Mouse (Mus musculus) neural tube, embryonic 15.5 days (tissue): Measurements from ENCODE around the gene Tmem269. TPM values are rescaled to one million over a fixed set of nuclear protein-coding genes. Genes with fewer than 3 reads are reported as not detected.

ENCODE experiments used
- ATAC-seq: fragments of 200-750 bp; cut with Nextera tagmentation; 2 replicates; pipeline ENCODE4 v1.8.0; 2017; ENCODE audit warnings: mild to moderate bottlenecking, moderate TSS enrichment, moderate library complexity; ENCODE audit not compliant: low FRiP score
- H3K27ac ChIP-seq: fragments of 300-500 bp; sonication (generic); replicated peaks from 2 replicates; pipeline ENCODE4 v1.5.1; 2015; ENCODE audit warnings: mild to moderate bottlenecking, inconsistent platforms
- H3K27me3 ChIP-seq: fragments of 300-500 bp; sonication (generic); replicated peaks from 2 replicates; pipeline ENCODE4 v1.6.1; 2015; ENCODE audit warnings: inconsistent platforms
- H3K36me3 ChIP-seq: fragments of 300-500 bp; sonication (generic); 2 replicates; pipeline ENCODE4 v1.6.1; 2015; ENCODE audit warnings: inconsistent platforms
- H3K4me1 ChIP-seq: fragments of 300-500 bp; sonication (generic); 2 replicates; pipeline ENCODE4 v1.6.1; 2015; ENCODE audit warnings: inconsistent platforms
- H3K4me2 ChIP-seq: fragments of 300-500 bp; sonication (generic); 2 replicates; pipeline ENCODE4 v1.6.1; 2015; ENCODE audit warnings: inconsistent platforms, mild to moderate bottlenecking, moderate library complexity
- H3K4me3 ChIP-seq: fragments of 300-500 bp; sonication (generic); replicated peaks from 2 replicates; pipeline ENCODE4 v1.5.1; 2015; ENCODE audit warnings: mild to moderate bottlenecking, inconsistent platforms
- H3K9ac ChIP-seq: fragments of 300-500 bp; sonication (generic); replicated peaks from 2 replicates; pipeline ENCODE4 v1.6.1; 2015; ENCODE audit warnings: mild to moderate bottlenecking, inconsistent platforms
- H3K9me3 ChIP-seq: fragments of 300-500 bp; sonication (generic); replicated peaks from 2 replicates; pipeline ENCODE4 v1.6.1; 2016; ENCODE audit warnings: inconsistent platforms
- WGBS: fragments of 180-500 bp; shearing (Covaris S2); methylation state at CpG from one replicate; pipeline ENCODE4 v1.1.7; 2015; ENCODE audit warnings: mixed read lengths; 5-methylcytosine and 5-hydroxymethylcytosine counted together
- polyA plus RNA-seq: library from polyadenylated mRNA; unstranded; fragments of >200 nt; fragmentation: Nextera tagmentation; extraction: Ambion mirVana; gene quantifications from 2 replicates; pipeline ENCODE4 v1.2.1, GENCODE M21; 2015

The Tmem269 gene
- polyA plus RNA-seq, 1 experiment from 2014 or later: 0.29 TPM

DNA sequence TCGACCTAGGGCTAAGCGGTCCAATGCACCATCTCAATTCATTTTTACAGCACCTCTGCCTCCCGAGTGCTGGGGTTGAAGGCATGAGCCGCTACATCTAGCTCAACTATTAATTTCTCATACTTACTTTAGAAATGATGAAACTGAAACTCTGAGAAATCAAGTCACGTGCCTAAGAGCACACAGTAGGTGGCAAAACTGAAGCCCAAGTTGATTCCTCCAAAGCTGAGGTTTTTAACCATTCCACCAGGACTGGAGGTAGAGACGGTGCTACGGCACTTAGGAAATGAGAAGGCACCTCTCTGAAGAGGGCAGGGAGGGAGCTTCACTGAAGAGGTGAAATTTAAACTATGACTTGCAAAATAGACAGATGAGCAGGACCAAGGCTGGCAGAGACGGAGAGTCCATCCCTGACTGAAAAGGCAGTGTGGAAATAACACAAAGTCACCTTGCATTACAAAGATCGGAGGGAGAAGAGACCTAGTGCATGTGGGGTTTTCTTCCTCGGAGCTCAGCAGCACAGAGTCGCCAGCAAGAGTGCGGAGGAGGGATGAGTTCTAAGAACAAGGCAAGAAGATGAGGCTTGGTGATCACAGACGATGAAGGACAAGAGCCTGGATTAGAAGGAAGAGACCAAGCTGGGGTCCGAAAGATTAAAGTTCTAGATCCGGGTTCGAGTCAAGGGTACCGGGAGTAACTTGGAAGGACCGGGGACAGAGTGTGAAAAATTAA is 44.9 kb downstream of the Tmem269 start:
- 39% methylated on average over 18 of the region's 18 CpGs for WGBS
- peak overlapping the region; percentile 80 for H3K4me2 ChIP-seq
- H3K4me3 ChIP-seq: peak overlapping the region; percentile 83
- ATAC-seq: no peak
- H3K36me3 ChIP-seq: peaks cover 19% of the 10 kb centered on the region
- peak overlapping the region; percentile 87 for H3K9ac ChIP-seq
- H3K27me3 ChIP-seq: no peaks in the 10 kb centered on the region
- H3K9me3 ChIP-seq: no peaks in the 10 kb centered on the region
- H3K4me1 ChIP-seq: peaks cover 16% of the 10 kb centered on the region
- H3K27ac ChIP-seq: peak overlapping the region; percentile 80

DNA sequence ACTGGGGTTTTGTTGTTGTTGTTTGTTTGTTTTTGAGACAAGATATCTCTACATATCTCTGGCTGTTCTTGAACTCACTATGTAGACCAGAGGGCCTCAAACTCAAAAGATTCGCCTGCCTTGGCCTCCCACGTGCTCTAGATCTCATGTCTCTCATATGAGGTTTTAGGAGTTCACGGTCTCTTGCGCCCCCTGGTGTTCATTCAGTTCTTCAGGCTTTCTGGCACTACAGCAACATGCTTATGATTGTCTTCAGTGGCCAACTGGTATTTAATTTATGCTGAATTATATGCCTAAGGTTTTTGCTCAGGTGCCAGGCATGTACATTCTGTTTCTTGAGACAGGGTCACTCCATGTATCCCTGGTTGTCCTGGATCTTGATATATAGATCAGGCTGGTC is 50.4 kb downstream of the Tmem269 start:
- H3K9ac ChIP-seq: no peak overlapping the region
- no peak overlapping the region for H3K4me2 ChIP-seq
- no peaks in the 10 kb centered on the region for H3K27me3 ChIP-seq
- no peaks in the 10 kb centered on the region for H3K9me3 ChIP-seq
- H3K4me1 ChIP-seq: peaks cover 9% of the 10 kb centered on the region
- no peak overlapping the region for H3K4me3 ChIP-seq
- H3K27ac ChIP-seq: no peak overlapping the region
- peaks cover 19% of the 10 kb centered on the region for H3K36me3 ChIP-seq
- no peak; the same call in 1 of the 2 replicates for ATAC-seq
- WGBS: 4% methylated on average over 4 of the region's 4 CpGs

DNA sequence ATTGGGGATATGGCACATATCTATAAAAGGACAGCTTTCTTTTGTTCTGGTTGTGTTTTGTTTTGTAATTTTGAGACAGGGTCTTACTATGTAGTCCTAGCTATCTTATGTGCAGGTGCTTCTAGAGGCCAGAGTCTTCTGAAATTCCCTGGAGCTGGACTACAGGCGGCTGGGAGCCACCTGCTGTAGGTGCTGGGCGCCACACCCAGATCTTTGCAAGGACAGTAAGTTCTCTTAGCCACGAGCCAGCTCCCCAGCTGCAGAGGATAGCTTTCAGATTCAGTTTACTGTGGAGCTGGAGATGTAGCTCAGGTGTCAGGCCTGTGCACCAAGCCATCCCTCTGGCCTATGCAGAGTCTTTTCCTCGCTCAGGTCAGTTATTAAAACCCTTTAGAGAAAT is 50.9 kb downstream of the Tmem269 start:
- no peak overlapping the region for H3K9ac ChIP-seq
- H3K27me3 ChIP-seq: no peaks in the 10 kb centered on the region
- peaks cover 19% of the 10 kb centered on the region for H3K36me3 ChIP-seq
- H3K4me1 ChIP-seq: peaks cover 3% of the 10 kb centered on the region
- no peak for ATAC-seq
- WGBS: 95% methylated on average over 4 of the region's 4 CpGs
- H3K9me3 ChIP-seq: no peaks in the 10 kb centered on the region
- no peak overlapping the region for H3K4me2 ChIP-seq
- no peak overlapping the region for H3K27ac ChIP-seq
- H3K4me3 ChIP-seq: no peak overlapping the region

DNA sequence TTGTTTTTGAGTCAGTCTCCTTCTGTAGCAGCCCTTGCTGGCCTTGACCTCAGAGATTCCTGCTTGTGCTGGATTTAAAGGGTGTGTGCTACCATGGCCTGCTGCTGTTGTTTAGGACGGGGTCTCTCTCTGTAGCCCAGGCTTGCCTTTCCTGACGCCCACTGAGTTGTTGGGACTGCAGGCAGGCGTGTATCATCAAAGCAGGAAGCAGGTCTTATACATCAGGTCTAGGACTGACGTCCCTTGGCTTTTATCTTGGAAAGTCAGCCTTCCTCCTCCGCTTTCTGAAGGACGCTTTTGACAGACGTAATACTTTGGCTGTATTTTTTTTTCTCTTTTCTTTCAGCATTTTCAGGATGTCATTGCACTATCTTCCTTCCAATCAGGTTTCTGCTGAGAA is 52.1 kb downstream of the Tmem269 start:
- Histone ChIP-seq H3K4me3 (no peak overlapping the region), H3K9me3 (no peaks in the 10 kb centered on the region), H3K27ac (no peak overlapping the region), H3K9ac (no peak overlapping the region), H3K4me2 (no peak overlapping the region), H3K36me3 (peaks cover 19% of the 10 kb centered on the region), H3K27me3 (no peaks in the 10 kb centered on the region), H3K4me1 (no peaks in the 10 kb centered on the region)
- WGBS: 79% methylated on average over 7 of the region's 7 CpGs
- ATAC-seq: no peak

DNA sequence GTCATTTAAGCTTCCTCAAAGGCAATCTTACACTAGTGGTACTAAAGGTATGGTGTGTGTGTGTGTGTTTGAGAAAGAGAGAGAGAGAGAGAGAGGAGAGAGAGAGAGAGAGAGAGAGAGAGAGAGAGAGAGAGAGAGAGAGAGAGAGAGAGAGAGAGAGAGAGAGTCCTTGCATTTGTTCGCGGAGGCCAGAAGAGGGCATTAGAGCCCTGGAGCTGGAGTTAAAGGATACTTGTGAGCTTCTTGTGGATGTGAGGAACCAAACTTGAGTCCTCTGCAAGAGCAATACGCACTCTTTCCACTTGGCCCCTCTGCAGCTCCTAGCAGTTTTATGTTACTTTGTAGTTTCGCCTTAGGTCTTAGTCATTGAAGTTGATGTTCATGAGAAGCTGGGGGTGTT is 55.0 kb downstream of the Tmem269 start:
- no peaks in the 10 kb centered on the region for H3K4me1 ChIP-seq
- H3K9ac ChIP-seq: no peak overlapping the region
- H3K4me3 ChIP-seq: no peak overlapping the region
- no peaks in the 10 kb centered on the region for H3K36me3 ChIP-seq
- H3K4me2 ChIP-seq: no peak overlapping the region
- H3K27me3 ChIP-seq: no peaks in the 10 kb centered on the region
- 76% methylated on average over 4 of the region's 4 CpGs for WGBS
- H3K9me3 ChIP-seq: no peaks in the 10 kb centered on the region
- H3K27ac ChIP-seq: no peak overlapping the region
- no peak for ATAC-seq

DNA sequence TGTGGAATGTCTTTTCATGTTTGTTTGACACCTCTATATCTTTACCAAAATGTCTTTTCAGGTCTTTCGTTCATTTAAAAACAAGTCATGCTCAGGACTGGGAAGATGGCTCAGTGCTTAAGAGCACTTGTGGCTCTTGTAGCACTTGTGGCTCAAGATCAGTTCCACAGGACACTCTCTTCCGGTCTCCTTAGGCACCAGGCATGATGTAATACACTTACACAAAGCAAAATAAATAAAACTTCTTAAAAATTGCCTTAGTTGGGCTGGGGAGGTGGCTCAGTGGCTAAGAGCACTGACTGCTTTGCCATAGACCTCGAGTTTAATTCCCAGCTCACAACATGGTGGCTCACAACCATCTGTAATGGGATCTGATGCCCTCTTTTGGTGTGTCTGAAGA is 56.7 kb downstream of the Tmem269 start:
- H3K4me2 ChIP-seq: no peak overlapping the region
- H3K9me3 ChIP-seq: no peaks in the 10 kb centered on the region
- no peaks in the 10 kb centered on the region for H3K36me3 ChIP-seq
- ATAC-seq: no peak
- no peak overlapping the region for H3K9ac ChIP-seq
- WGBS: 72% methylated on average over 3 of the region's 3 CpGs
- H3K4me1 ChIP-seq: no peaks in the 10 kb centered on the region
- no peak overlapping the region for H3K4me3 ChIP-seq
- H3K27me3 ChIP-seq: no peaks in the 10 kb centered on the region
- no peak overlapping the region for H3K27ac ChIP-seq

DNA sequence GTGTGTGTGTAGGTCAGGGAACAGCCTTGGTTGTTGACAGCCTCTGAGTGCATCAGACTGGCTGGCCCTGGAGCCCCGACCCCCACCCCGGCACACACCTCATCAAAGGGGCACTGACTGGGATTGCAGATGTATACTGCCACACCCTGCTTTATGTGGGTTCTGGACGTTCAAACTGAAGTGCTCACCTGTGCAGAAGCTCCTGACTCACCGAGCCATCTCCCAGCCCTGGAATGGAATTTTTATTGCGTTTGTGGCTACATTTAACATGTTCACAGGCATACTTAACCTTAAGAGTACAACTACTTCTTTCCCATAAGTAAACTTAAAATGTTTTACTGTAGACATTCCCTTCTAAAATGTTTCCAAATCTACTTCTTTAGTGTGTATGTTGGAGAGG is 60.1 kb downstream of the Tmem269 start:
- 82% methylated on average over 5 of the region's 5 CpGs for WGBS
- Histone ChIP-seq H3K36me3 (no peaks in the 10 kb centered on the region), H3K4me3 (no peak overlapping the region), H3K9ac (no peak overlapping the region), H3K4me2 (no peak overlapping the region), H3K27ac (no peak overlapping the region), H3K9me3 (no peaks in the 10 kb centered on the region), H3K27me3 (no peaks in the 10 kb centered on the region), H3K4me1 (no peaks in the 10 kb centered on the region)
- no peak for ATAC-seq

DNA sequence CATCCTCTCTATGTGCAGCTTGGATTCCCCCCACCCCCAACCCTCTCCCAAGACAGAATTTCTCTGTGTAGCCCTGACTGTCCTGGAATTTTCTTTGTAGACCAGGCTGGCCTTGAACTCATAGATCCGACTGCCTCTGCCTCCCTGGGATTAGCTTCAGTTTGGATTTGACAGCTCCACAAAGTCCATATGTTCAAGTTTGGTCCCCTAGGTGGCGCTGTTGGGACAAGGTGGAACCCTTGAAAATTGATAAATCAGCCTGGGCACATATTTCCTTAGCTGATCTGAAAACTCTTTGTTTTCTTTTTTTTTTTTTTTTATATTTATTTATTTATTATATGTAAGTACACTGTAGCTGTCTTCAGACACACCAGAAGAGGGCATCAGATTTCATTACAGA is 60.8 kb downstream of the Tmem269 start:
- no peak for ATAC-seq
- Histone ChIP-seq H3K4me1 (no peaks in the 10 kb centered on the region), H3K9me3 (no peaks in the 10 kb centered on the region), H3K9ac (no peak overlapping the region), H3K4me3 (no peak overlapping the region), H3K4me2 (no peak overlapping the region), H3K27me3 (no peaks in the 10 kb centered on the region), H3K36me3 (no peaks in the 10 kb centered on the region), H3K27ac (no peak overlapping the region)
- 32% methylated on average over 2 of the region's 2 CpGs for WGBS

Other genes with a start within 250 kb of the Tmem269 start
- gene Slc2a1, start 109.5 kb downstream of the Tmem269 start, polyA plus RNA-seq: 78.8 and 91.3 TPM in 2 replicates
- 4.4 and 4.8 TPM in 2 replicates for gene Zfp691, start 44.0 kb downstream of the Tmem269 start, polyA plus RNA-seq
- gene Ermap, start 28.2 kb downstream of the Tmem269 start, polyA plus RNA-seq: 0.79 and 1.2 TPM in 2 replicates
- 198 and 242 TPM in 2 replicates for gene Svbp, start 22.9 kb downstream of the Tmem269 start, polyA plus RNA-seq
- gene AU022252, start 14.5 kb upstream of the Tmem269 start, polyA plus RNA-seq: 26.0 and 29.2 TPM in 2 replicates
- gene P3h1, start 14.7 kb upstream of the Tmem269 start, polyA plus RNA-seq: 14.1 and 14.9 TPM in 2 replicates
- 0.36 and 0.81 TPM in 2 replicates for gene Cldn19, start 37.2 kb upstream of the Tmem269 start, polyA plus RNA-seq
- 815 and 871 TPM in 2 replicates for gene Ybx1, start 76.4 kb upstream of the Tmem269 start, polyA plus RNA-seq
- 43.5 and 54.5 TPM in 2 replicates for gene Ppih, start 102.3 kb upstream of the Tmem269 start, polyA plus RNA-seq
- gene Ccdc30, start 197.3 kb upstream of the Tmem269 start, polyA plus RNA-seq: 20.2 and 22.0 TPM in 2 replicates
- gene Ppcs, start 204.2 kb upstream of the Tmem269 start, polyA plus RNA-seq: 21.8 and 28.5 TPM in 2 replicates
- gene Zmynd12, start 204.6 kb upstream of the Tmem269 start, polyA plus RNA-seq: 0.44 and 0.46 TPM in 2 replicates